Mouse (Mus musculus) CH12.LX (cell line): ENCODE measurements at regions not wholly inside any gene's neighbourhood (a gene's known extent, or its start where the extent isn't known, plus 50 kb on each side); places are given as distances from the start of the nearest gene placed in this dataset.

ENCODE experiments used
- CTCF ChIP-seq, 2 experiments: IDR thresholded peaks in 1 of 2; conservative IDR thresholded peaks in 1 of 2; 2 replicates each; pipeline ENCODE4 v1.5.1; 2011 to 2012; ENCODE audit warnings: low read depth in 2 of 2, low read length in 2 of 2, improper control_type of control experiment in 1 of 2, inconsistent platforms in 1 of 2, mild to moderate bottlenecking in 1 of 2, moderate library complexity in 1 of 2
- E2F4 ChIP-seq: IDR thresholded peaks from 2 replicates; pipeline ENCODE4 v1.6.1; 2011; ENCODE audit warnings: low read depth, low read length, improper control_type of control experiment; ENCODE audit not compliant: insufficient replicate concordance
- MAZ ChIP-seq: IDR thresholded peaks from 2 replicates; pipeline ENCODE4 v1.6.1; 2012; ENCODE audit warnings: low read depth, mild to moderate bottlenecking, inconsistent platforms, low read length, improper control_type of control experiment, moderate library complexity
- NRF1 ChIP-seq: IDR thresholded peaks from 2 replicates; pipeline ENCODE4 v1.6.1; 2014; ENCODE audit warnings: low read depth, mild to moderate bottlenecking, inconsistent platforms, low read length, improper control_type of control experiment, moderate library complexity
- POLR2A ChIP-seq: IDR thresholded peaks from 2 replicates; pipeline ENCODE4 v1.6.1; 2011; ENCODE audit warnings: low read depth, mild to moderate bottlenecking, improper control_type of control experiment, low read length
- POLR2AphosphoS2 ChIP-seq: IDR thresholded peaks from 2 replicates; pipeline ENCODE4 v1.6.1; 2011; ENCODE audit warnings: low read depth, low read length, improper control_type of control experiment
- TCF12 ChIP-seq: IDR thresholded peaks from 2 replicates; pipeline ENCODE4 v1.6.1; 2014; ENCODE audit warnings: low read depth, mild to moderate bottlenecking, inconsistent platforms, low read length, improper control_type of control experiment

DNA sequence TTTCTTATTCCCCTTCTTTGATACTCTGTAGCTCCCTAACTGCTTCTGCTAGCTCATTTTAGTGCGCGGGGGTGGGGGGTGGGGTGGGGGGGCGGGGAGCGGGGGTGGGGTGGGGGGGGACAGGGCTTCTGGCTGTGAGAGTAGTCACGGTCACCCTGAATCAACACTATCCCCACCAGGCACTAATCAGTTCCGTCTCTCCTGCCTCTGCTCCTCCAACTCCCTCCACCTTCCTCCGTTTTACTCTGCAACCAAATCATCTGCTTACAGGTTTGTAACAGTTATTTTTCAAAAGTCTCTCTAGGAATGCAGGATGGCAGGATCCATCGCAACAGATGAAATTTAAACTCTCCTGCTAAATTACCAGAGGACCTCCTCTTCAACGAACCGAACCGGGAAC lies 67.5 kb upstream of the Prdm9 start:
- TF ChIP-seq POLR2A (no peak), TCF12 (no peak), CTCF (conservative IDR thresholded peaks at IDR 0.05 in 1 of 2, IDR thresholded peaks at IDR 0.05 in 1 of 2; ENCODE audit: low read depth in 2 of 2, low read length in 2 of 2) (no peak), MAZ (no peak), E2F4 (no peak), POLR2AphosphoS2 (no peak), NRF1 (no peak)
